Mouse (Mus musculus) heart, embryonic 12.5 days (tissue): Measurements from ENCODE around the gene Muc1. TPM values are rescaled to one million over a fixed set of nuclear protein-coding genes. Genes with fewer than 3 reads are reported as not detected.
A peak's percentile ranks its signal among the peaks of the same experiment; 100 is the strongest.
"Not testable (repeated sequence)": the region's sequence is repeated elsewhere in the genome, so short reads cannot be mapped to it uniquely, and the experiment has no call there.

ENCODE experiments used
- ATAC-seq: fragments of 200-750 bp; cut with Nextera tagmentation; 2 replicates; pipeline ENCODE4 v1.8.0; 2017; ENCODE audit warnings: moderate TSS enrichment, moderate library complexity; ENCODE audit not compliant: insufficient number of reproducible peaks, low FRiP score
- H3K27ac ChIP-seq: fragments of 300-500 bp; sonication (generic); 2 replicates; pipeline ENCODE4 v1.5.1; 2016; ENCODE audit warnings: mild to moderate bottlenecking, moderate library complexity; ENCODE audit not compliant: poor library complexity, severe bottlenecking
- H3K27me3 ChIP-seq: fragments of 300-500 bp; sonication (generic); replicated peaks from 2 replicates; pipeline ENCODE4 v1.6.1; 2016; ENCODE audit warnings: mild to moderate bottlenecking, moderate library complexity
- H3K36me3 ChIP-seq: fragments of 300-500 bp; sonication (generic); 2 replicates; pipeline ENCODE4 v1.6.1; 2016; ENCODE audit warnings: mild to moderate bottlenecking, moderate library complexity
- H3K4me1 ChIP-seq: fragments of 300-500 bp; sonication (generic); replicated peaks from 2 replicates; pipeline ENCODE4 v1.6.1; 2016; ENCODE audit warnings: mild to moderate bottlenecking
- H3K4me2 ChIP-seq: fragments of 300-500 bp; sonication (generic); 2 replicates; pipeline ENCODE4 v1.6.1; 2016; ENCODE audit warnings: mild to moderate bottlenecking, moderate library complexity
- H3K4me3 ChIP-seq: fragments of 300-500 bp; sonication (generic); 2 replicates; pipeline ENCODE4 v1.5.1; 2016; ENCODE audit warnings: mild to moderate bottlenecking
- H3K9ac ChIP-seq: fragments of 300-500 bp; sonication (generic); 2 replicates; pipeline ENCODE4 v1.6.1; 2016; ENCODE audit warnings: mild to moderate bottlenecking, moderate library complexity
- H3K9me3 ChIP-seq: fragments of 300-500 bp; sonication (generic); replicated peaks from 2 replicates; pipeline ENCODE4 v1.6.1; 2016; ENCODE audit warnings: mild to moderate bottlenecking, moderate library complexity
- WGBS: fragments of 180-500 bp; shearing (Covaris S2); methylation state at CpG from one replicate; pipeline ENCODE4 v1.1.7; 2016; 5-methylcytosine and 5-hydroxymethylcytosine counted together
- polyA plus RNA-seq: library from polyadenylated mRNA; unstranded; fragments of >200 nt; fragmentation: Nextera tagmentation; extraction: Ambion mirVana; gene quantifications from 2 replicates; pipeline ENCODE4 v1.2.1, GENCODE M21; 2016

The Muc1 gene
- polyA plus RNA-seq, 1 experiment from 2014 or later: not detected

DNA sequence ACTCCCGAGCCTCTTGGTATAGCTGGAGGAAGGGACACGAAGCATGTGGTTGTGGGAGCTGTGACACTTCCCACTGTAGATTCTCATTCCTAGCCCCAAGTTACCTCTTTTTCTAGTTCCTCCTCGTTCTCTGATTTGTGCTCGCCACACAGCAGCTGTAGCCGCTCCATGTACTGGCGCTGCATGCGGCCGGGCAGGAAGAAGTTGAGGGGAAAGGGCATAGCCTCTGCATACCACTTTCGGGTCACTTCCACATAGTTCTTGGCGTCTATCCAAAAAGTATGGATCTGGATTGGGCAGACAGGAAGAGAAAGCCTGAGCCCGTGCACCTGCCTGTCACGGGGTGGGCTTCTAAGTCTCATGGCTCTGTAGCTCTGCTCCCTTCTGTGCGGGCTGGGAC is 18.7 kb upstream of the Muc1 start:
- no peak overlapping the region for H3K4me3 ChIP-seq
- peak overlapping the region; percentile 50 for H3K27ac ChIP-seq
- no peak overlapping the region for H3K9ac ChIP-seq
- no peak overlapping the region for H3K4me2 ChIP-seq
- WGBS: 78% methylated on average over 13 of the region's 13 CpGs
- H3K4me1 ChIP-seq: peaks cover 19% of the 10 kb centered on the region
- H3K36me3 ChIP-seq: peaks cover 63% of the 10 kb centered on the region
- ATAC-seq: no peak
- no peaks in the 10 kb centered on the region for H3K9me3 ChIP-seq
- H3K27me3 ChIP-seq: no peaks in the 10 kb centered on the region

GRCm38 (mm10) chr3:89210731-89211130 is 18.1 kb upstream of the Muc1 start:
- Histone ChIP-seq H3K27me3 (no peaks in the 10 kb centered on the region), H3K4me3 (no peak overlapping the region), H3K4me1 (peaks cover 25% of the 10 kb centered on the region), H3K9ac (no peak overlapping the region), H3K4me2 (no peak overlapping the region), H3K9me3 (no peaks in the 10 kb centered on the region), H3K27ac (peak overlapping the region; percentile 50), H3K36me3 (peaks cover 57% of the 10 kb centered on the region)
- WGBS: 66% methylated on average over 7 of the region's 7 CpGs
- ATAC-seq: no peak

DNA sequence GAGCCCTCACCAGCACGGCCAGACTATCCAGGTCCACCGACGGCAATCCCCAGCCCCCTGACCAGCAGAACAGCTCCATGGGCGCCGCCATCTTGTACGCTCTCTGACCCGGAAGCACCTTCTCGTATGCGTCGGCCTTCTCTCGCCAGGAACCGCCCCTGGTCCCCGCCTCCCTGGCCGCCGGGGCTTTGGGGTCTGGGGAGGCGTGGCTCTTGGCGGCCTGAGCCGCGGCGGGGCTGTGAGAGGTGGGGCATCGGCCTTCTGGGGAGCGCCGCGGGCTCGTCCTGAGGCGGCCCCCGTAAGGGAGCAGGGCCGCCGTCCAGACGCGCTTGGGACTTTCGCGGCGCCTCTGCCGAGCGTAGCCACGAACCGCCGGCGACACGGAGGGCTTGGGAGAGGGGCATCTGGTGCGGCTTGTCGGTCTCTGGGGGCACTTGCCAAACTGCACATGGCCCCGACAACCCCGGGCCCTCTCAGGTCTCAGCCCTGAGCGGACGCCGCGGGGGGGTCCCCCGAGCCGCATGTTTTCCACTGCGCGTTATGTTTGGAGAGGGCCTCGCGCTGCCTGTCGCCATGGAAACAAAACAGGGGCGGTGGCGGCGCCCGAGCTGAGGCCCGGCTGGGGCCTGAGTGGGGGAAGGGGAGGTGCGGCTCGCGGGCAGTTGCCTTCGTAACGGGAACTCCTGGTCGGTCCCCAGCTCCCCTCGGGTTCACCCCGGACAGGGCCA is 14.9 kb upstream of the Muc1 start:
- peaks cover 25% of the 10 kb centered on the region for H3K36me3 ChIP-seq
- peak overlapping the region; percentile 78 for H3K4me2 ChIP-seq
- ATAC-seq: peak; percentile 94
- H3K27ac ChIP-seq: peak overlapping the region; percentile 99
- no peaks in the 10 kb centered on the region for H3K9me3 ChIP-seq
- H3K27me3 ChIP-seq: no peaks in the 10 kb centered on the region
- 0% methylated on average over 69 of the region's 69 CpGs for WGBS
- peak overlapping the region; percentile 66 for H3K4me3 ChIP-seq
- H3K9ac ChIP-seq: peak overlapping the region; percentile 88
- H3K4me1 ChIP-seq: peaks cover 29% of the 10 kb centered on the region

GRCm38 (mm10) chr3:89214681-89215411 is 14.0 kb upstream of the Muc1 start, which contains the start of gene Thbs3:
Gene Thbs3, plus strand, starts transcription at chr3:89215180.
- H3K27me3 ChIP-seq: no peaks in the 10 kb centered on the region
- H3K27ac ChIP-seq: peak within 1 kb of the TSS; percentile 99
- WGBS: 1% methylated on average over 19 of the region's 19 CpGs
- peak within 1 kb of the TSS; percentile 88 for H3K9ac ChIP-seq
- no peak for ATAC-seq
- peak within 1 kb of the TSS; percentile 66 for H3K4me3 ChIP-seq
- no peaks in the 10 kb centered on the region for H3K9me3 ChIP-seq
- H3K4me2 ChIP-seq: peak within 1 kb of the TSS; percentile 78
- peaks cover 37% of the 10 kb centered on the region for H3K4me1 ChIP-seq
- peaks cover 16% of the 10 kb centered on the region for H3K36me3 ChIP-seq

GRCm38 (mm10) chr3:89215853-89216252 is 13.0 kb upstream of the Muc1 start:
- Histone ChIP-seq H3K4me3 (peak overlapping the region; percentile 66), H3K27me3 (no peaks in the 10 kb centered on the region), H3K36me3 (peaks cover 7% of the 10 kb centered on the region), H3K4me1 (peaks cover 38% of the 10 kb centered on the region), H3K9ac (peak overlapping the region; percentile 88; the same call in 1 of the 2 replicates), H3K9me3 (no peaks in the 10 kb centered on the region), H3K27ac (0 out of 2 replicates have a peak overlapping the region, but pooled peaks have one; percentile 99), H3K4me2 (peak overlapping the region; percentile 78)
- ATAC-seq: 0 out of 2 replicates have a peak, but pooled peaks have one; percentile 13
- WGBS: 0% methylated on average over 6 of the region's 6 CpGs

GRCm38 (mm10) chr3:89216407-89216806 is 12.4 kb upstream of the Muc1 start:
- H3K27ac ChIP-seq, H3K27me3 ChIP-seq, H3K9ac ChIP-seq, H3K9me3 ChIP-seq, H3K4me3 ChIP-seq, H3K36me3 ChIP-seq, ATAC-seq, H3K4me2 ChIP-seq: not testable (repeated sequence)
- H3K4me1 ChIP-seq: peaks cover 34% of the 10 kb centered on the region
- 70% methylated on average over 7 of the region's 7 CpGs for WGBS

- ATAC-seq: no peak
- WGBS: 78% methylated on average over 1 of the region's 1 CpGs
- Histone ChIP-seq H3K27ac (no peak overlapping the region), H3K4me1 (peaks cover 27% of the 10 kb centered on the region), H3K4me2 (no peak overlapping the region), H3K27me3 (no peaks in the 10 kb centered on the region), H3K4me3 (no peak overlapping the region), H3K36me3 (0 out of 2 replicates have a peak, but pooled peaks cover 6% of the 10 kb centered on the region), H3K9ac (no peak overlapping the region), H3K9me3 (no peaks in the 10 kb centered on the region)
Observed at GRCm38 (mm10) chr3:89218271-89218670, 10.6 kb upstream of the Muc1 start.

- H3K27ac ChIP-seq: peak overlapping the region; percentile 22; the same call in 1 of the 2 replicates
- H3K36me3 ChIP-seq: 0 out of 2 replicates have a peak, but pooled peaks cover 6% of the 10 kb centered on the region
Observed at GRCm38 (mm10) chr3:89219546-89219945, 9.3 kb upstream of the Muc1 start.

GRCm38 (mm10) chr3:89221167-89221566 is 7.7 kb upstream of the Muc1 start:
- Histone ChIP-seq H3K4me1 (peaks cover 15% of the 10 kb centered on the region), H3K4me3 (no peak overlapping the region), H3K27me3 (peaks cover 19% of the 10 kb centered on the region), H3K9me3 (no peaks in the 10 kb centered on the region), H3K9ac (no peak overlapping the region), H3K27ac (no peak overlapping the region), H3K4me2 (no peak overlapping the region), H3K36me3 (0 out of 2 replicates have a peak, but pooled peaks cover 6% of the 10 kb centered on the region)
- 87% methylated on average over 5 of the region's 5 CpGs for WGBS
- ATAC-seq: no peak

More at GRCm38 (mm10) chr3:89219546-89219945, 9.3 kb upstream of the Muc1 start:
- WGBS: 18% methylated on average over 8 of the region's 8 CpGs
- H3K4me3 ChIP-seq: no peak overlapping the region
- no peak overlapping the region for H3K4me2 ChIP-seq
- peak overlapping the region; percentile 16; the same call in 1 of the 2 replicates for H3K9ac ChIP-seq
- H3K9me3 ChIP-seq: no peaks in the 10 kb centered on the region
- 0 out of 2 replicates have a peak, but pooled peaks cover 3% of the 10 kb centered on the region for H3K27me3 ChIP-seq
- peaks cover 25% of the 10 kb centered on the region for H3K4me1 ChIP-seq
- ATAC-seq: no peak

- H3K27me3 ChIP-seq: peaks cover 33% of the 10 kb centered on the region
- ATAC-seq: no peak
- no peak overlapping the region for H3K9ac ChIP-seq
- no peaks in the 10 kb centered on the region for H3K9me3 ChIP-seq
- peaks cover 26% of the 10 kb centered on the region for H3K4me1 ChIP-seq
- WGBS: 72% methylated on average over 11 of the region's 11 CpGs
- 0 out of 2 replicates have a peak, but pooled peaks cover 6% of the 10 kb centered on the region for H3K36me3 ChIP-seq
- no peak overlapping the region for H3K27ac ChIP-seq
- no peak overlapping the region for H3K4me3 ChIP-seq
- H3K4me2 ChIP-seq: no peak overlapping the region
Observed at GRCm38 (mm10) chr3:89224796-89225195, 4.1 kb upstream of the Muc1 start.

DNA sequence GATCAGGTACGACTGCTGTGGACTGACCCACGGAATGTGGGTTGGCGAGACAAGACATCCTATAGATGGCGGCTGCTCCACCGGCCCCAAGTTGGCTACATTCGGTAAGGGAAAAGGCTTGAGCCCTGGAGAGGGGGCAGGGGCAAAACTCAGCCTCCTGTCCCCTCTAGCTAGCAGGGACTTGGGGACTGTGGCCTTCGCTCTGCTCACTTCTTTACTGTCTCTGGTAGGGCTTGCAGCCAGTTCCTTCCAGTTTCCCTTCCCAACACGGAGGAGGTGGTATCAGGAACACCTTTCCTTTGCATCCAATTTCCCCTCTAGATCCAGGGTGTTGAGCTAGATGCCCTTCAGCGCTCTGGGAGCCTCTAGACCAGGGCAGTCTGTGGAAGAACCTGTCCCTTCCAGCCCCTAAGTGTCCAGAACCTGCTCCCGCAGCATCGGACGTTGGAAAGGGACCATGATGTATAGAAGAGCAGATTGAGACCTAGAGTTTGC is 3.5 kb upstream of the Muc1 start:
- Histone ChIP-seq H3K4me3 (no peak overlapping the region), H3K4me1 (peaks cover 24% of the 10 kb centered on the region), H3K27ac (no peak overlapping the region), H3K4me2 (no peak overlapping the region), H3K9me3 (no peaks in the 10 kb centered on the region), H3K27me3 (peaks cover 38% of the 10 kb centered on the region), H3K9ac (no peak overlapping the region), H3K36me3 (0 out of 2 replicates have a peak, but pooled peaks cover 6% of the 10 kb centered on the region)
- 63% methylated on average over 12 of the region's 12 CpGs for WGBS
- no peak for ATAC-seq
